In the genomic region with DNA sequence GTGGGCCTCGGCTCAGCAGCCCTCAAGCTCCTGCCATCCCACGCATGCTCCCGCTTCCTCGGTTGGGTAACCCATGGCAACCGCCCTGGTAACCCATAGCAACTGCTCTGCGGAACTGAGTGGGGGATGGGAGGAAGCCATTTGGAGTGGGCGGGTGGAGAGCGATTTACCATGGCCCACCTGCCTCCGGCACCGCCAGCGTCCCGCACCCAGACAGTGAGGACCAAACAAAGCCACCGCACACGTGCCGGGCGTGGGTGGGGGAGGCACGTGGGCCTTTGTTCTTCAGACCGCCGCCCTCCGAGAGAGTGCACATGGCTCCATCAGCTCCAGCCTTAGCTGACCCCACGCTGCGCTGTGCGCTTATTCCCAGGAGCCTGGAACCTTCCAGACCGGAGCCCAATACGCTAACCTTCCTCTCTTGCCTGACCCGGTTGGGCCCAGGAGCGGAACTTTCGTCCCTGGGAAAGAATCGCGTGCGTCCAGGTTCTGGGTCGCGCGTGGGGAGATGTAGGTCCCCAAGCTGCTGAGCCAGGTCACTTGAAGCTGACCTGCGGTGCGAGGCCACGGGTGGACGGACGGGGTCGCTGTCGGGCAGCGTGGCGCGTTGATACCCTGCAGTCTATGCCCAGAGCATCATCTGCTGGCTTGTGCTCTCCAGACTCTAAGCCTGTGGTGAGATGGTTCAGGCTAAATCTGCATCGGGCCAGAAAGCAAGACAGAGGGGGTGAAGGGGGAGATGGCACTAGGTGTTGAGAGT, we compare ENCODE assay signal across 7 mouse cellular contexts.
A peak's percentile ranks its signal among the peaks of the same experiment; 100 is the strongest.
DNase-seq lines count a peak whose midpoint lies in the region; ATAC-seq lines count a peak whose summit lies in the region.

No protein-coding gene starts in this region.

- peaks cover 7% of the 10 kb centered on the region; the same call in 1 of the 2 replicates for H3K4me1 ChIP-seq in forebrain, embryonic 11.5 days (replicated peaks; ENCODE audit: control insufficient read depth, insufficient read depth, low read length)
- H3K4me1 ChIP-seq in heart, embryonic 15.5 days (replicated peaks), result peaks cover 13% of the 10 kb centered on the region
- peaks cover 8% of the 10 kb centered on the region; the same call in 1 of the 2 replicates for H3K4me1 ChIP-seq in liver, embryonic 11.5 days (replicated peaks; ENCODE audit: control insufficient read depth, insufficient read depth, low read length)

- DNase-seq in c-Kit-positive CD71-negative TER-119-negative erythroid progenitor cells, embryonic 14.5 days (ENCODE audit: low read depth), result peak; percentile 37
- peak; percentile 92 for DNase-seq in forebrain, embryonic 11.5 days (ENCODE audit: low spot score)
- DNase-seq in kidney, postnatal 10 days, result peak; percentile 88
- DNase-seq in liver, embryonic 11.5 days (ENCODE audit: low spot score), result peak; percentile 76
- peak; percentile 75 for DNase-seq in naive thymus-derived CD4-positive, alpha-beta T cell, adult 2 months (ENCODE audit: low read depth)
- DNase-seq in spleen, postnatal 4 days (ENCODE audit: low spot score in 2 of 2), result peak; percentile 56 to 85

- no peaks in the 10 kb centered on the region for H3K36me3 ChIP-seq in forebrain, embryonic 11.5 days (ENCODE audit: control insufficient read depth, insufficient read depth, low read length)
- no peaks in the 10 kb centered on the region for H3K36me3 ChIP-seq in heart, embryonic 15.5 days
- H3K36me3 ChIP-seq in liver, embryonic 11.5 days (ENCODE audit: control insufficient read depth, insufficient read depth, low read length), result no peaks in the 10 kb centered on the region

- no peaks in the 10 kb centered on the region for H3K9me3 ChIP-seq in forebrain, embryonic 11.5 days (ENCODE audit: control insufficient read depth, low read length)
- H3K9me3 ChIP-seq in heart, embryonic 15.5 days (replicated peaks), result no peaks in the 10 kb centered on the region
- H3K9me3 ChIP-seq in liver, embryonic 11.5 days (ENCODE audit: control insufficient read depth, low read length), result no peaks in the 10 kb centered on the region

- peak overlapping the region; percentile 86 for H3K27ac ChIP-seq in forebrain, embryonic 11.5 days (ENCODE audit: low read depth, low read length)
- H3K27ac ChIP-seq in heart, embryonic 15.5 days, result 0 out of 2 replicates have a peak overlapping the region, but pooled peaks have one; percentile 2
- H3K27ac ChIP-seq in liver, embryonic 11.5 days (ENCODE audit: low read depth, low read length), result no peak overlapping the region

- H3K4me2 ChIP-seq in forebrain, embryonic 11.5 days (ENCODE audit: low read depth, low read length, severe bottlenecking), result peak overlapping the region; percentile 90
- peak overlapping the region; percentile 95 for H3K4me2 ChIP-seq in heart, embryonic 15.5 days
- peak overlapping the region; percentile 75 for H3K4me2 ChIP-seq in liver, embryonic 11.5 days

- WGBS in forebrain, embryonic 11.5 days, result under 1% methylated on average over 45 of the region's 45 CpGs
- 3% methylated on average over 45 of the region's 45 CpGs for WGBS in heart, embryonic 15.5 days
- 2% methylated on average over 45 of the region's 45 CpGs for WGBS in liver, embryonic 11.5 days

- ATAC-seq in forebrain, embryonic 11.5 days (replicated peaks; ENCODE audit: low FRiP score), result peak; percentile 96
- ATAC-seq in heart, embryonic 15.5 days (replicated peaks; ENCODE audit: insufficient number of reproducible peaks, insufficient read depth, low FRiP score, low read depth), result peak; percentile 60
- peak; percentile 49 for ATAC-seq in liver, embryonic 11.5 days (replicated peaks; ENCODE audit: low FRiP score)

- peak overlapping the region; percentile 70 for H3K9ac ChIP-seq in forebrain, embryonic 11.5 days (ENCODE audit: low read length)
- peak overlapping the region; percentile 45 for H3K9ac ChIP-seq in heart, embryonic 15.5 days
- H3K9ac ChIP-seq in liver, embryonic 11.5 days (ENCODE audit: low read depth, low read length), result peak overlapping the region; percentile 26; the same call in 1 of the 2 replicates

- peak overlapping the region; percentile 40 for H3K4me3 ChIP-seq in forebrain, embryonic 11.5 days (ENCODE audit: low read depth, low read length)
- H3K4me3 ChIP-seq in heart, embryonic 15.5 days, result peak overlapping the region; percentile 51
- H3K4me3 ChIP-seq in liver, embryonic 11.5 days (ENCODE audit: low read depth, low read length), result peak overlapping the region; percentile 52

- H3K27me3 ChIP-seq in forebrain, embryonic 11.5 days (ENCODE audit: control insufficient read depth, insufficient read depth, low read length), result no peaks in the 10 kb centered on the region
- H3K27me3 ChIP-seq in heart, embryonic 15.5 days, result no peaks in the 10 kb centered on the region
- peaks cover 4% of the 10 kb centered on the region for H3K27me3 ChIP-seq in liver, embryonic 11.5 days (replicated peaks; ENCODE audit: control insufficient read depth, insufficient read depth, low read length)

Comparison
In these comparisons a context has a peak if more than half of its experiments do, and no peak if none do; other contexts are left out.
1. DNase-seq: peak in every context shown above with its lines; median percentile 92 in forebrain, embryonic 11.5 days; 88 in kidney, postnatal 10 days; 76 in liver, embryonic 11.5 days; 75 in naive thymus-derived CD4-positive, alpha-beta T cell, adult 2 months; 70 in spleen, postnatal 4 days; 37 in c-Kit-positive CD71-negative TER-119-negative erythroid progenitor cells, embryonic 14.5 days.